Mouse (Mus musculus) ovary, postnatal 36 days (tissue): ENCODE measurements around the gene Lrba.
A peak's percentile ranks its signal among the peaks of the same experiment; 100 is the strongest.

ENCODE experiments used
- DNase-seq: peaks from one replicate; pipeline ENCODE4 v3.0.0; 2022; ENCODE audit warnings: low spot score, mixed read lengths

Gene Lrba

DNA sequence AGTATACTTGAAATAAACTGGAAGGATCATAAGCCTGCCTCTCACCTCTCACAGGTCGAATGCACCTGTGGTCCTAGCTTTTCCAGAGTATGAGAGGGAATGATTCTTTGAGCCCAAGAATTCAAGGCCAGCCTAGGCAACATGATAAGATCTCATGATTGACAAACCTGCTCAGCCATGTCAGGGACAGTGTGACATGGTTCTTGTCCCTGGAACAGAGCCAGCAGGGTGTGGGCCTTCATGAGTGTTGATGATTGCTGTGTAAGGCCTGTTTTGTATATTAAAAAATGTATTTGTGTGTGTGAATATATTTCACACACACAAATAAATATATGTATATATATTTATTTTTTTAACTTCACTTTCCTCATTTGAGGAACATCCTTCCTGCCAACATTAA, 29.3 kb downstream of the Lrba start:
- DNase-seq = no peak

DNA sequence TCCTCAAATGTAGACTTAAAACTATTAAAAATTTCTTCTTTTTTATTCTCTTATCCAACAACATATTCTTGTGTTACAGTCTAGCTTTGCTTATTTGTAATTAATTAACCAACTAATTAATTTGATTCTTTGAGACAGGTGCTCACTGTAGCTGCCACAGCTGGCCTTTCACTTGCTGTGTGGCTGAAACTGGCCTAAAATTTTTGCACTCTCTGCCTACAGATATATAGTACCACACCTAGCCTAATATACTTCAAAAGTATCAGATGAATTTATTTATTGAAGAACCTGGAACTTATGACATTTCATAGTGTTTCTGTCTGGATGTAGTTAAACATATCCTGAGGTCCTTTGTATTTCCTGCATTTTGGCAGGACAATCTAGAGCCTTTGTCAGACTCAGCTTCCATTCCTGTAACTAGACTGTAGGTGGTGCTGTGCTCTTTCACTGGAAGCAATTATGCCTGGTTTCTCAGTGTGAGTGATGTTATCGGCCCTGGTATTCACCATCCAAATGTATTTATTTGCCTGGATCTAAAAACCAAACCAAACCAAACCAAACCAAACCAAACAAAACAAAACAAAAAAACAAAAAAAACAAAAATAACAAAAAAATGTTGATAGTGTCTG, 43.7 kb downstream of the Lrba start:
- DNase-seq = no peak

DNA sequence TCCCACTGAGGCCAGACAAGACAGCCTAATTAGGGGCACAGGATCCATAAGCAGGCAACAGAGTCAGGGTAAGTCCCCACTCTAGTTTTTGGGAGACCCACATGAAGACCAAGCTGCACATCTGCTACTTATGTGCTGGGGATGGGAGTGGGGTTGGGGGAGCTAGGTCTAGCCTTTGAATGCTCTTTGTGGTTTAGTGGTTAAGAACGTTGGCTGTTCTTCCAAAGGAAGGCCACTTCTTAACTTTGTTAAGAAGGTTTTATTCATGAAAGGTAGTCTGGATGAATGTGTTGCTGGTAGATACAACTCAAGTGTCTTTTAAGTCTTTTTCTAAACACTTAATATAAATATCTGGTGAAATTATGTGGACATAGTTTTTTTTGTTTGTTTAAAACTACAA, 51.2 kb downstream of the Lrba start:
- DNase-seq = no peak

DNA sequence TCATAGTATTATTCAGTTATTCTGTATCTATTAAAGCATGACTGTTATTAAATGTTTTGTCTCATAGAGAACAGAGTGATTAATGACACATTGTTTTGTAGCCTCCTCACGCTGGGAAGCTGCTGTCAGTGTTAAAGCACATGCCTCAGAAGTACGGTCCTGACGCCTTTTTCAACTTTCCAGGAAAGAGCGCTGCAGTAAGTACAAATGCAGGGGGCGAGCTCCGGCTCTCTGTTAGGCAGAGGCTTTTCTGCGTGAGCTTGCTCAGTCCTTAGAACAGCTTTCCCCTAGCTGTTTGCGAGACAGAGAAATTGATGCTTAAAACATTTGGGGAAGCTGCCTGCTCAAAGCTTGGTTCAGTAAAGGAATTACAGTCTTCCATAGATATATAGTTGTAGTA, 66.8 kb downstream of the Lrba start:
- DNase-seq = no peak

DNA sequence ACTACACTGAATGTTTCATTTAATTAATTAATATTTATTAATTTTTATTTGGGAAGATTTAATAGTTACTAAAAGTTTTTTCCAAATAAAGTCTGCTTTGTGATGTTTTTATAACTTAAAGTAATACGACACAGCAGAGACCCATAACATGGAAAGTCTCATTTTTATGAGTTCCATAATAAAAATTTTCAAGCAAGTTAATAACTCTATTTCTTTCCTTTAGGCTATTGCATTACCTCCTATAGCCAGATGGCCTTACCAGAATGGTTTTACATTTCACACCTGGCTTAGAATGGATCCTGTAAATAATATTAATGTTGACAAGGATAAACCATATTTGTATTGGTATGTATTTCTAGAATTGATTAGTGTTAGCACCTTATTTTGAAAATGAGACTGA, 70.4 kb downstream of the Lrba start:
- no peak for DNase-seq

DNA sequence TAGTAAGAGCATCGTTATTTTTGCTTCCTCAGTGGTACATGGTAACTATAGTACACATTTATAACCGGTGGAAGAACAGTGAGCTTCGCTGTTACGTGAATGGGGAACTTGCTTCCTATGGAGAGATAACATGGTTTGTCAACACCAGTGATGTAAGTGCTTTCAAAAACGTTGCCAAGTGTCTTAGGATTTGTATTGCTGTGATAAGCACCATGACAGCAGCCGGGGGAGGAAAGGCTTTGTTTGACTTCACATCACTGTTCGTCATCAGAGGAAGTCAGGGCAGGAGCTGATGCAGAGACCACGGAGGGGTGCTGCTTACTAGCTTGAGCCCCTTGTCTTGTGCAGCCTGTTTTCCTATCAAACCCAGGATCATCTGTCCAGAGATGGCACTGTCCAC, 71.7 kb downstream of the Lrba start:
- DNase-seq = no peak

DNA sequence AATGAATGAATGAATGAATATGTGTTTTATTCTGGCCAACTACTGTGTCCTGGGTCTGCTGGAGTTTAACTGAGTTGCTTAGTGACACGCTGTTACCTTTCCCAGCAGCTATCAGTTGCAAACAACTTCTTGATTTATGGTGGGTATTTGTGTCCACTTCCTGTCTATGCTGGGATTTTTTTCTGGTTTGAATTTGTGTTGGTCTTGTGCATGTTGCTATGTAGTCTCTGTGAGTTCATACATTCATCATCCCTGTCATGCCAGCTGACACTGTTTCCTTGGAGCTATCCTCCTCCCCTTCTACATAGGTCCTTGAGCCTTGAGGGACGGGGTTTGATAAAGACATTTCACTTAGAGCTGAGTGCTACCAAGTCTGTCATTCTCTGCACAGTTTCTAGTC, 84.4 kb downstream of the Lrba start:
- DNase-seq = no peak

DNA sequence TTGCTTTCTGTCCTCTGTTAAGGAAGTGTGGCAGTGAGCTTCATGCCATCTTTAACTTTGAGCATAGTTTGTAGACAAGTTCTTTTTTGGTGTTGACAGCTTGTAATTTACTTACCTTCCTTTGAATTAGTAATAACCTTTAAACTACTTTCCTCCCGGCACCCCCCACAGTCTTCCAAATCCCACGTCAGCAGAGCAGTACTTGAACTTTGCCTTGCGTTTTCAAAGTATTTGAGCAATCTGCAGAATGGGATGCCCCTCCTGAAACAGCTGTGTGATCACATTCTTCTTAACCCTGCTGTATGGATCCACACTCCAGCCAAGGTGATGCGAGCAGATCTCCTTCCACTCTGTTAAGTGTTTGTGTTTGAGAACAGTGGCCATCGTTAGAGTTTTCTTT, 85.7 kb downstream of the Lrba start:
- DNase-seq = no peak

DNA sequence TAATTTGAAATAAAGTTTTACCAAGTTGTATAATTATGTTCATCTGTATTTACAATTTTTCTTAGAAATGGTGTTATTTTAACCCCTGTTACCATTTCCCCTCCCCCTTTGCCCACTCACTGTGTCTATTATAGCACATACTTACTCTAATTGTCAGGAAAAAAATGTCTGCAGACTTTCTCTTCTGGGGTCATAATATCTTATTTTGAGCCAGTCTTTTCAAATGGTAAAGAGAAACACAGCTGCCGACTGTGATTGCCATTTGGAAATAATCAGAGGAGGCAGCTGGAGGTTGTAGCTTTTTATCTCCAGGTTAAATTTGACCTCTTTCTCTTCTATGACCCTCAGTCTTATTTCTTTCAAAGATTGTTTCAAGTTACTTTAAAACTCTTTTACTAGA, 86.9 kb downstream of the Lrba start:
- DNase-seq = no peak

DNA sequence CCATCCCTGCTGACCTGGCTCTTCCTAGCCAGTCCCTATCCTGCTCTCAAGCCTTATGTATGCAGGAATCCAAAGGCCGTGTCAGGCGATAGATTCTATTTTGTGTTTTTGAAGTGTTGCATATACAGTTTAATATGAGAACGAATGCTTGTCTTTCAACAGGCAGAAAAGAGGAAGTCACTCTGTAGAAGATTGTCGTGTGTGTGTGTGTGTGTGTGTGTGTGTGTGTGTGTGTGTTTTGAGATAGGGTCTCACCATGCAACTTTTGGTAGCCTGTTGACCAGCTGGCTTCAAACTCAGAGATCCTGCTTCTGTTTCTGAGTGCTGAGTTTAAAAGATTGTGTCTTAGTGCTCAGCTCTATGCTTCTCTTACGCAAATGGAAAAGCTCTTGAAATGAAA, 93.2 kb downstream of the Lrba start:
- DNase-seq = no peak

DNA sequence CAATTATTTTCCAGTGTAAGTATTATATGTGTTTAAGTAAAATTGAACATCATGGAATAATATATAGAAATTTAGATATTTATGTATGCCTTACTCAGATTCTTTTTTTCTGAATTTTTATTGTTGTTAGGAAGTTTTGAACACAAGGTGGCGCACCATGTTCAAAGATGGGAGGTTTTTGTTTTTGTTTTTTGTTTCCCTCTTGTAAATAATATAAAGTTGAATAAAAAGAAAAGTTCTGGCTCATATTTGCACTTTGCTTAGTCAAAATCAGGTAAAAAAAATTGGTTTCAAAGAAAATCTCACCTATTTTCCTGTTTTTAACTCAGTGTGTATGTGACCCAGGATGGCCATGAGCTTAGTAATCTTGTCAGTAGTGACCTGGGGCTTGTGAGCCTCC, 104.1 kb downstream of the Lrba start:
- DNase-seq = no peak

DNA sequence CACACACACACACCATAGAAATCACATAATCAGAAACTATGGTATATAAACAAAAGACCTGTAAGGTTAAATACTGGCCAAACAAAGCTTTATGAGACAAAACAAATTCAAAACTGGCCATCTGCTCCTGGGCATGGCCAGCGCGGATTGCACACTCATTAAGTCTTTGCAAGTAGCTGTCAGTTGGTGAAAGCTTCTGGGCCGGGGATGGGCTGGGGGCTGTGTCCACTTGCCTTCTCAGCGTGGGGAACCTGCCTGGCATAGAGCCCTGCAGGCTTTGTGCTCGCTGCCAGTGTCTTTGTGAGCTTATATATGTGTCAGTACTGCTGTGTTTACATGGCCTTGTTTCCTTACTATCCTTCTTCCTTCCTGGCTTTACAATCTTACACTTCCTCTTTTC, 118.8 kb downstream of the Lrba start:
- no peak for DNase-seq

DNA sequence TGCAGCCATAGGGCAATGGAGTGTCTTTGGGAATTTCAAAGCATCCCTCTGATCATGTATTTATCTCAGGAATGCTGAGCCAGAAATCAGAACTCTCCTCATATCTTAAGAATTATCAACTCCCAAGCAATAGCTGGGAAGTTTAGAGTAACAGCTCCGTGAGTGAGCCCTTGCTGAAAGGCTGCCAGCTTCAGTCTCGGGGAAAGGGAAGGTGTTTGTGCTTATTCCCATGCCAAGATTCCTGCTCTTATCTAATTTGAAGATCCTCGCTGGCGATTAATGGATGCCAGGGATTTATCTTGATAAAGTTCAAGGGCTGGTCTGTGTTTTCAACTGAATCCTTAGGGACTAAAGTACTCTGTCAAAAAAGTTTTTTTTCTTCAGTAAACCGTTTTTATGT, 138.0 kb downstream of the Lrba start:
- peak; percentile 5 for DNase-seq

DNA sequence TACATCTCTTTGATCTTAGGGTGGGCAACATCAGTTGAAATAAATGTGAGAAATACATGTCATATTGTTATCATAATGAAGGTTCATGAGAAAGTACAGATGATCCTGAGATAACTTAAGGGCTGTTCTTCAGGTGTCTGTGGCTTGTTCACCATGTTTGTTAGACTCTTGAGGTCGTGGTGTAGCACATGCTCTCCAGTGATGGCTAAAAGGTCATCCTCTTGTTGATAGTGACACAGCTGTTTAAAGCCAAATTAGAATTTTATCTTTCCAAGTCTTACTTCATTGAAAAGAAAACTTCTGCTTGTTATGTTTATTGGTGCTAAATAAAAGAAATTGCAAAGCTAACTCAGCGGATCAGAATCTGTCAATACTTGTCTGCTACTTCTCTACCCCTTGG, 147.0 kb downstream of the Lrba start:
- DNase-seq = no peak

DNA sequence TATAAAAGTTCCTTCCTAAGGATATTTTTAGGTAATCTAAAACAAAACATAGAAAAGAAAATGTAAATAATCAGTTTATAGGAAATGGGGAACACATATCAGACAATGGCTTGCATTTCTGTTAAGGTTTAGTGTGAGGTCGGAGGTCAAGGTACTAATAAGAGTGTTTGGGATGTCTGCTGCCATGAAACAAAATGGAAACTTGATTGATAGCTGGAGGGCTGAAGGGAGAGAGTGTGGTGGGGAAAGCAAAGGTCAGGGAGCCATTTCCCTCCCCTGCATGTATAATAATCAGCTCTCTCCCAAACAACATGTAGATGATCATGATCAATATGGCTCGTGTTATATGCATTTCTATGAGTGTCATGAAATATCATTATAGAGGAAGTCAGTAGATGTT, 150.8 kb downstream of the Lrba start:
- DNase-seq = no peak

DNA sequence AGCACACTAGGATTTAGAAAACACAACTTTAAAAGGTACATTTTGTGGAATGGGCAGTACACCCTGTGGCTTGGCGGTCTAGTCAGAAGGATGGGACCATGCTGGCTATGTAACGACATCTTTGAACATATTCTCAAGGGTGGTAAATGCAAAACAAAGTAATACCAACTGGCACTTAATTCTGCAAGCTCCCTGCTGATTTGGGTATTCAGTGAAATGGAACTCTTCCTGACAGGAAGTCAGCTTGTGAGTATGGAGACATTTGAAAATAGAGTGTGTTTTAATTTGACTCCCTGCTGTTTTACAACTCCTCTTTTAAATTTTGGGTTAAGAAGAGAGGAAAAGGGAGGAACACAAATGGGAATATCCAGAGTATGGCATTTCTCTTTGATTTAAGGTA, 158.1 kb downstream of the Lrba start:
- DNase-seq = no peak

DNA sequence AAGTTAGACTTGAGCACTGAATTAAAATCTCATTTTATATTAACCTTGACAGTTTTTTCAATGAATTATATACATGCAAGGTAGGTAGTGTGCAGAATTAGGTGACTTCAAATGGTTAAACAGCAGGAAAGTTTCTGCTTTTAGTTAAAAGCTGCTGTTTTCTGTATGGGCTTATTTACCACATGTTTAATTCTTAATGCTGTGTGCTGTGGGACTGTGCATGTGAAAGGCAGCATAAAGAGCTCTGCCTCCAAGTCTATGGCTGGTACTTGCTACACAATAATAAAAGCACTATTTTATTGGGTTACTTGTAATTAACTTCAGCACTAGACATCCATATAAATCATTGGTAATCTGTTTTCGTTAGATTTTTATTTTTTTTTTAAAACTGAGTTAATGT, 160.6 kb downstream of the Lrba start:
- DNase-seq = no peak

DNA sequence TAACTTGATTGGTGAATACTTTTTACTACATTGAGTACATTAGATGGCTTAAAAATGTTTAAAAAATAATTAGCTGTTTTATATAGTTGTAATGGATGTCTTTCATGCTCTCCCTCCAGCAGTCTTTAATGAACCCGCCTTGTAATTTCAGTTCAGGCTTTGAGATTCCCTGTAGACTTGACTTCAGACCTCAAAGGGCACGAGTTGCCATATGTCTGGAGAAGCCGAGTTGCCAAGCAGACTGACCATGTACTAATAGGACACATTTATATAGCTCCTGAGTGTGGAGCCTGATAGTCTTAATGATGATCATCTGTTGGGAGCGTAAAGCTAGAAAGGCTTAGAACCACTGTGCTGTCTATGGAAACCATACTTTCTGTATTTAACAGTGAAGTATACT, 161.8 kb downstream of the Lrba start:
- DNase-seq = no peak

DNA sequence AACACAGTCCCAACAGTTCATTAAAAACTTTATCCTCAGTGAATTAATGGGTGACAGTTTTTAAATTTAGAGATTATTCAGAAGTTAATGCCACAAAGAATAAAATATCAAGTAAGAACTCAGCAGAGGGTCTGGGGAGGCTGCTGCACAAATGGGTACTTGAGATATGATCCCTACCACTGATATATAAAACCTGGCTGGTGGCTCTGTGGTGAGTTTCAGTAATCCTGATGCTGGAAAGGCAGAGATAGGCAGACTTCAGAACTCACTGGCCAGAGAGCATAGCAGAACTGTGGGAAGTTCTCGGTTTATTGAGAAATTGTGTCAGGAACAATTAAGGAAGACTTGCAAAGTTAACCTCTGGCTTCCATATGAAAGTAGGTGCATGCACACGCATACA, 199.3 kb downstream of the Lrba start:
- DNase-seq = no peak

DNA sequence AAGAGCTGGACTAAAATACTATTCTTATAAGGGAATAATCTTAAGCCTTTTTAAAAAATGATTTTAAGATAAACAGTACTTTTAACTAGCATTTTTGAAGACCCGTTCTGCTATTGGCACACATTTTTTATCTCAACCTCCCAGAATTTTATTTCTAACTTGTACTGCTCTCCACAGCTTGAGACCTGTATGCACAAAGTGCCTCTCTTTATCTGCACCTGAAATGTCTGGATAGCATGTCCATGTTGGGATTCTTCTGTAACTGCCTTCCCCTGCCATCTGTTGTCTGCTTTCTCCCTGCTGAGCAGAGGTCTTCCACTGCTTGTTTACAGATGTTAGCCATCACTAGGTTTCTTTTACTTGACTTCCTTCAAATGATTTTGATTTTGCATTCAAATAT, 202.3 kb downstream of the Lrba start:
- DNase-seq = no peak

DNA sequence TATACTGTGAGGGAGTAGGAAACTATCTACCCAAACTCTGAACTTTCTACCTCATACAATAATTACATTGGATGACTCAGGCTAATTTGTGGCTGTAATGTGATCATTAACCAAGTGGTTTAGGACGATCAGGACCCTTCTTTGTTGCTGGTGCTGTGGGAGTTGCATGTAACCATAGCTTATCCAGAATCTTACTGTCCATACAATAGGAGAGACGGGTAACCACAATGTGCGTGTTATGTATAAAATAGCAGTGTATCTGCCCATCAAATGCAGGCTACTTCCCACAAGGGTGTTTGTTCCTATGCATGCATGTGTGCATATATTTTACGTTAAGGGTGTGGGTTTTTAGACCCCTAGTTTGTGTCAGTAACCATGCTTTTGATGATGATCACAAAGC, 219.0 kb downstream of the Lrba start:
- DNase-seq = no peak

DNA sequence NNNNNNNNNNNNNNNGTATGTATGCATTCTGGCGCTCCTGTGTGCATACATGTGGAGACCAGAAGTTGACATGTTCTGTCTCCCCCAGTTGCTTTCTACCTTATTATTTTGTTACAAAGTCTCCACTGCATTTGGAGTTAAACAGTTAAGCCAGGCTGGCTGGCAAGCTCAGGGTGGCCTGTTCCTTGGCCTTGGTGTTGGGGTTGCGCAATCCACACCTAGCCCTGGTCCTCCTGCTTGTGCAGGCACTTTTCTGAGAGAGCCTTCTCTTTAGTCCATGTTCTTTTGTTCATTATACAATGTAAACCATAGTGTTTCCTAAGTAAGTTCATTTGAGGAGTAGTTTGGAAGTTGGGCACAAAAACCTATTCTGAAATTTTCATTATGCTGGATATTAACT, 226.7 kb downstream of the Lrba start:
- peak; percentile 14 for DNase-seq

DNA sequence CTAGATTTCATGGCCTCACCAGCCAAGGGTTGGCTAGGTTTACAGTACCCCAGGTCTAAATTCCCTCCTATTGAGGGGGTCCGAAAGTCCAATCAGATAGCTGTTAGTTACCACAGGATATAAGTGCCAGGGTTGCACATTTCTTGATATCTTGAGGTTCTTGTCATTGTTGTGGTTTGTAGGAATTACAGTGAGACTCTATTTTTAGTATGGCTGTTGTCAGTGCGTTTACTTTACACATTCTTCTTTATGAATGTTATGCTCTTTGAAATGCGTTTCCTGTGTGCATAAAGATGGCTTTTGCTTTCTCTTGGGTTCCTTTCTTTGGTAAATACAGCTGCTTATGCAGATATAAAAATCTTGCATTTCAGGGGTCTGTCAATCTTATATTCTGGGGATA, 237.1 kb downstream of the Lrba start:
- no peak for DNase-seq

DNA sequence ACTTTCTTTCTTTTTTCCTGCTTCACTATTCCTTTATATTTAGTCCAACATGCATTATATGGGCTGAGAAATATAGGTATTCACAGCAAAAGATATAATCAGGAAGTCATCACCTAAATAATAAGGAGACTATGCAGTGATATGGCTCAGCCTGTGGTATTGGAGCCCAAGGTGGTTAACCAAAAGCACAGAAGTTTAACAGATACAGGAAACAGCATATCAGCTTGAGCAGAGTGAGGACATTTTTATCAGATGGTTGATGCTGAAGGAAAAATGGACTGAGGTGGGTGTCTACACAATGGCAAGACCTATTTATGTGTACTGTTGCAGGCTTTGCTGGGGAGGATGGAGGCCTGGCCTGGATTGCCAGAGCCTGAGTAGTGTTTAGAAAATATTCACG, 265.5 kb downstream of the Lrba start:
- no peak for DNase-seq

DNA sequence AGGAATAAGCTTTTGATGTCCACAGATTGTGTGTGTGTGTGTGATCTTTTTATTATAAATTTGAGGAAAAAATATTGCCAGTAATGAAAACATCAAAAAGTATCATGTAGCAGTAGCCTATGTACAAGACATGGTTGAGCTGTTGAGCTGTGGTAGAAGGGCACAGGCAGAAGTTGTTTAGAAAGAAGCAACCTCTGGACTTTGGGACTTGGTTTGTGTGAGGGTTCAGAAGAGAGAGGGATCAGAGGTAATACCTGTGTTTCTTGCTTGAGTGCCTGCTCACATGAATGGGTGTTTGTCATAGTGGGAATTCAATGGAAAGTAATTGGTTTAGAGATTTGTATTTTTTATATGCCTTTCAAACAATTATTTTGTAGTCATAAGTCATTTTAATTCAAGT, 276.1 kb downstream of the Lrba start:
- no peak for DNase-seq
